Mouse (Mus musculus) liver, adult 2 months (tissue): ENCODE results near the gene Sfxn5.

ENCODE experiments used
- CTCF ChIP-seq: fragments of 200-500 bp; IDR thresholded peaks from 2 replicates; pipeline ENCODE4 v1.5.1; 2011; ENCODE audit warnings: low read depth, low read length, control low read depth
- POLR2A ChIP-seq: fragments of 200-500 bp; IDR thresholded peaks from 2 replicates; pipeline ENCODE4 v1.6.1; 2011; ENCODE audit warnings: low read length, control low read depth; ENCODE audit not compliant: insufficient read depth; ENCODE audit errors: extremely low read depth

DNA sequence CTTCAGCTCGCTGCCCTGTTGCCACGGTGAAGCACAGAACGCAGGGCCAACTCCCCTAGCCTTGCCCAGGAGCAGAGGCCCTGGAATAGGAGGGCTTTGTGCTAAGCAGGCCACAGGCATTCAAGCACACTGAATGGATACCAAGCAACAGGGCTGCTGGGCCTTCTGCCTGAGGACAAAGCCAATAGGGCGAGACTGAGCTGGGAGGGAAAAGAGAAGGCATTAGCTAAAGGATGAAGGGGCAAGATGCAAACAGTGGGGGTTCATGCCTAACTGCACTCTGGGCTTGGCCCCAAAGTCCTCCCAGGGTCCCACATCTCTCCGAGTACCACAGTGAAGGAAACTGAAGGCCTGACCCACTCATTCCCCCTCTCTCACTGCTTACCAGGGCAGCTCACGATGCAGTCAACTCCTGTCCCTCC, 12.8 kb downstream of the Sfxn5 start:
- TF ChIP-seq POLR2A (no peak), CTCF (no peak)
